Mouse (Mus musculus) retina, adult 2 months (tissue): Measurements from ENCODE around the gene Nckap5.
"Not testable (repeated sequence)": the region's sequence is repeated elsewhere in the genome, so short reads cannot be mapped to it uniquely, and the experiment has no call there.

Experiments
- DNase-seq: peaks from one replicate; pipeline ENCODE4 v3.0.0-alpha.2; 2012; ENCODE audit warnings: low read depth, low spot score

The Nckap5 gene

DNA sequence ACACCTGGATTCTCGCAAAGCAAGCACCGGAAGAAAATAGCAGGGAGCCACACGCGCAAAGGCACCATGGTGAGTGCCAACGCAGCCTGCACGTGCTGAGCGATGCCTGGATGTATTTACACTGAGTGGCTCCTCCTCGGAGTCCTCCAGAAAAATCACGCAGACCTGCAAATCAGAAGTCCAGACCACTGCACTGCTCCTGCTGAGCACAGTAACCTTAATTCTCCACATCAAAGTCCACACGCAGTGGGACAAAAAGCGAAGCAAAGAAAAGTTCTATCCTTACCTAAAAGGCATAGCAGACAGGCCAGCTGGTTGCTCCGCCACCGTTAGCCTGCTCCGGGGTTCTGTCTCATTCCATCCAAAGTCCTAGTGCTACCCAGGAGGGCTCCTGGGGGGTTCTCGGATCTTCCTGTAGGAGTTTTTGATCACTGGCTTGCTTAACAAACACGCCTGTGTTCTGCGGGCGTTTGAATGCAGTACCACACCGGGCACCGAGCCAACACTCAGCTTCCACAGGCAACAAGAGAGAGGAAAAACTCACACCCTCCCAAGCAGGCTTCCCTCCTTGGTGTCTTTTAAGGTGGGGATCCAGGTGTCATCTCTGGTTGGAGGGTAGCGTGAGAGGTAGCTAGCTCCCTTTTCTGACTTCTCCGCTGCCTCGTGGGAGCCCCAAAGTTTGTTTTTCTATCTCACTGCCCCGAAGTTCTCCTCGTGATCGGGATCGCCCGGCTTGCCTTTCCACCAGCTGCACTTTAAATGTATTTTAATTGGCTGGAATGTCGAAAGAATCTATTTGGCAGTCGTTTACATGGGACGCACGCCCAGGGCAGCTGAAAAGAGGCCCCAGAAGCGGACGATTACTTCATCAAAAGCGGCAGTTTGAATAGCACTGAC lies at the start of gene Nckap5:
Gene Nckap5 (minus strand): TSS at position 769 of the 897 bp plus-strand sequence.
- no peak for DNase-seq

DNA sequence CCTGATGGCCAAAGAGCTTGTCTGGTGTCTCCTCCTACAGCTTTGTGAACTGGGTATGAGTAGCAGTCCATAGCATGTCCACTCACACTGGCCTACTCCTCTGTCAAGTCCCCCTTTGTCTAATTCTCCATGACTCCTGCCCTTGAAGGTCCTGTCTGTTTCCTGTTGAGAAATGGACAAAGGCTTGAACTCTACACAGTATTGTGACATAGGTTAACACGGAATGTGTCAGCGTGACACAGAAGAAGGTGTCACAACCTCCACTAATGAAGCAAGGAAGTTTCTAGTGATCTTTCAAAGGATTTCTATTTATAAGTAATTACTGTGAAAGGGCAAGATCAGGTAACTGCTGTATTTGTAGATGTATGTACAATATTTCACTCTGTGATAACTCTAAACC lies 46.9 kb upstream of the Nckap5 start:
- no peak for DNase-seq

DNA sequence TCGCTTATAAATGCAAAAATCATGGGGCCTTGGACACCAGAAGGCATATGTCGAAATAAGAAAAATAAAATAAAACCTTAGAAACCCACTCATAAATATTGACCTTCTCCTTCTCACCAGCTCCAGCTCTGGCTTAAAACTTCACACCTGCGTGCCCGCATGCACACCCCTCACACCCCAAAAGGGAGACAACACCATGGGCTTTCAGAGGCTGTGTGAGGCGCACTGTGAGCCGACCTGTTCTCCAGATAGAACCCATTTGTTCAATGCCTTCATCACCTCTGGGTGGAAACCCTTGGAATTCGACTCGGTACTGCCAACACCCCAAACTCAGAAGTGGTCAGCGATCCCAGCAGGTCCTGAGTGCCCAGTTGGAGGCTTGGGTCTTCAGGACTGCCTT lies 37.8 kb upstream of the Nckap5 start:
- no peak for DNase-seq

GRCm38 (mm10) chr1:126867912-126868311 lies 37.3 kb upstream of the Nckap5 start:
- no peak for DNase-seq

- DNase-seq = no peak
Observed at GRCm38 (mm10) chr1:126865591-126866086, 35.0 kb upstream of the Nckap5 start.

- no peak for DNase-seq
Observed at GRCm38 (mm10) chr1:126861816-126862215, 31.2 kb upstream of the Nckap5 start.

DNA sequence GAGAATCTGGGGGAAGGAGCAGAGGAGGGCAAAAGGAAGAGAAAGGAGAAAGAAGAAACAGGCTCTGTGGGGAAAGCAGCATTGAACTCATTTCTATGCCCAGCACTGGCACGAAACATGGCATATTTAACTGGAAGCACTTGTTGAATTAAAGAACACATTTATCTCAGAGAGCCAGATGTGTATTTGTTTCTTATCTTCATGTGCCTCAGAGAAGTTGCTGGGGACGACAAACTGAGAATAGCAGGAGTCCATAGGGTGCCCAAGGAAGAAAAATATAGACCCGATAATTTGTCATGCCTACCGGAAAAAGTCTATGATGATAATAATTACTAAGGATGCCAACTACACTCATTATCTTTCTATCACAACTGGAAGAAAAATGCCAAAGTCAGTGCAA lies 29.9 kb upstream of the Nckap5 start:
- DNase-seq = no peak

GRCm38 (mm10) chr1:126849481-126849880 lies 18.9 kb upstream of the Nckap5 start:
- no peak for DNase-seq

DNA sequence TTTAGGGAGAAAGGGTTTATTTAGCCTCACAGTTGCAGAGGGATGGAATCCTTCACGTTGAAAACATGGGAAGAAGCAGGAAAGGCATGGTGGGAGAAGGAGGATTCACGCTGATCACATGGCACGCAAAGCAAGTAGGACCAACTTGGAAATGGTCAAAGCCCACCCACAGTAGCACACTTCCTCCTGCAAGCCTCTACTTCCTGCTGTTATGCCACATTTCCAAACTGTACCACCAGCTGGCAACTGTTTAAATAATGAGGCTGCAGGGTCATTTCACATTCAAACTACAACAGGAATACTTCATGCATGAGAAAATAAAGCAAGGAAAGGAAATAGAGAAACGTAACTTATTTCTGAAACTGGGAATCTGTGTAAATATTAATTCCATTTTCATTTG lies 15.7 kb upstream of the Nckap5 start:
- no peak for DNase-seq

- DNase-seq = no peak
Observed at GRCm38 (mm10) chr1:126832885-126833284, 2.3 kb upstream of the Nckap5 start.

GRCm38 (mm10) chr1:126829031-126829430 lies 1.6 kb downstream of the Nckap5 start:
- no peak for DNase-seq

- DNase-seq = no peak
Observed at GRCm38 (mm10) chr1:126824841-126825240, 5.8 kb downstream of the Nckap5 start.

DNA sequence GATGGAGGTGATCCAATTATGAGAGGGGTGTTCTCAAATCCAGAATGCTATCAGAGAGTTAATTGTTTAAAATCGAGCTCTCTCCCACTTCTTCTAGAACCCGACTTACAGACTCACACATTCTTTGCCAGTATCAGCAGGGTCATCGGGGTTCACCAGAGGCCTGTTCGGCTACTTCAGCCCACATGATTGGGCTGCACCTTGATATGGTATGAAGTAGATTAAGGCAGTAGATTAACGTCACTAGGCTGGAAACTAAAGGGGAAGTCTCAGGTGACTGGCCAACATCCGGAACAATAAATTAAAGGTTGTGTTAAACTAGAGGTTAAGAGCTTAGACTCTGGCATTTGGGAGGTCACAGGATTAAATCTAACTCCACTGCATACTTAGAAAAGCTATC lies 8.4 kb downstream of the Nckap5 start:
- no peak for DNase-seq

DNA sequence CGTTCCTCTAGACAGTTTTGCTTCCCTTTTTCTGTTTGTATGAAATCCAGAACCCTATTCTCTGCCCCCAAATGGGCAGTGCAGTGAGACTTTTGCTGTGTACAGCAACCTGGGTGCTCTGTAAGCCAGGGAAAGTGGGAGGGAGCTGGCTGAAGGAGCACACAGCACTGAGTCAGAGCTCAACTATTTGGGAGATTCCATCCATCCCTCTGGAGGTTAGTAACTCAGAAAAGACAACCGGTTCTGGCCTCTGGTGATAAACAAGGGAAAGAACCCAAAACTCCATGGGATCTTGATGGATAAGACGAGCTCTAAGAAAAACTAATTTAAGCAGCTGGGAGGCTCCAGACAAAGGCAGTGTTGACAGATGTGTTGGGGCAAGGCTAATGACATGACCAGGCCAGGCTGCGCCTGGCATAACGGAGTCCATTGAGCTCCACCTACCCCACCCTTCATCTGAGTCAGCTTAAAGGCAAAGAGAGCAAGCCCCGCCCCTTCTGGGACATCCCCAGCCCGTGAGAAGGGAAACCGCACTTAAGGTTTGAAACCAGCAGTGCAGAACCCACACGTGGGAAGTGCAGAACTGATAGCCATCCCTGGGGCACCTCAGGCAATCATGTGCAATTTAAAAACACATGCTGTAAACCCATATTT lies 13.1 kb downstream of the Nckap5 start:
- DNase-seq = no peak

- DNase-seq = no peak
Observed at GRCm38 (mm10) chr1:126806994-126807611, 23.5 kb downstream of the Nckap5 start.

DNA sequence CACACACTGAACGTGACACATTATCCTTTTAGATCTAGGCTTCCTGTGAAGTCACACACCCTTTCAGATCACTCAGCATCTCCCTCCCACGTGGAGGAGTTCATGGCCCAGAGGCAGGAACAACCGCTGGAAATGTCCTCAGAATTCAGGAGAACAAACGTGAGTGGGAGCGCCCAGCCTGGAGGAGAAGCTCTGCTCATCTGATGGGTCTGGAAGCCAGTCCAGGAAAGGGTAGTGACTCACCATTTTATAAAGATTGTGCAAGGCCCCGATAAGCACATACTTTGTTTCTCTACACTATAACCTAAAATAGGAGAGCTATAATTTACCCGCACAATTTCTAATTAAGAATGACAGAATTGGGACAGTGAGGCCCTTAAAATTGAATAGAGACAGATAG lies 24.1 kb downstream of the Nckap5 start:
- DNase-seq = no peak

GRCm38 (mm10) chr1:126802405-126802804 lies 28.2 kb downstream of the Nckap5 start:
- DNase-seq = no peak

DNA sequence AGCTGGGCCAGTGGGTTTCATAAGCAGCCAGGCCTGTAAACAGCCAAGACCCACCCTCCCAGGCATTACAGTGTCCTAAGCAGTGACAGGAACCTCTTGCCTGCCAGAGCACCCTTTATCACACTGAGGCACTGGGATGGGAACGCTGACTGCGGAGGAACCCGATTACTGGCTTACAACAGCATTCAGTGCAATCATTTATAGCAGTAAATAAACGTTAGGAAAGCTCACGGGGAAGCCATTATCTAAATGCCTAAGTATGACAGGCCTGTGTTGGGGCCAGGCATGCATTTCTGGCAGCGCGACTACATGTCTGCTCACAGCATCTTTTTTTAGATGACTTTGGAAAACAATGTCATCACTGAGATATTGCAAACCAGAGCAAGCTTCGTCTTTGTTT lies 28.9 kb downstream of the Nckap5 start:
- DNase-seq = no peak

- no peak for DNase-seq
Observed at GRCm38 (mm10) chr1:126799379-126799798, 31.2 kb downstream of the Nckap5 start.

GRCm38 (mm10) chr1:126780354-126780941 lies 50.2 kb downstream of the Nckap5 start:
- not testable (repeated sequence) for DNase-seq

DNA sequence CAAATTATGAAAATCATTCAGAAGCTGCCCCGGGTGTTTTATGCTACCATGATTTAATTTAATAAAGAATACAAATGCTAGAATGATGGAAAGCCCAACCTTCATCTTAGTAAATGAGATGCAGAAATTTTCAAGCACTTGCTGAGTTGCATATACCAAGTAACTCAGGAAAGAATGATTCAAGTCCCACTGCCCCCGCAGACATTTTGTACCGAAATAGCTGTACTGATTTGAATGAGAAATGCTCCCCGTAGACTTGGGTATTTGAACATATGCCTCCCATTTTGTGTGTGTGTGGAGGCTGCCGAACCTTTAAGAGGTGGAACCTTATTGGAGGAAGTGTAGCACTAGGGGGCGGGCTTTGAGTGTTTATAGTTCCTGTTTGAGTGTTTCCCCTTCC lies 56.7 kb downstream of the Nckap5 start:
- not testable (repeated sequence) for DNase-seq

DNA sequence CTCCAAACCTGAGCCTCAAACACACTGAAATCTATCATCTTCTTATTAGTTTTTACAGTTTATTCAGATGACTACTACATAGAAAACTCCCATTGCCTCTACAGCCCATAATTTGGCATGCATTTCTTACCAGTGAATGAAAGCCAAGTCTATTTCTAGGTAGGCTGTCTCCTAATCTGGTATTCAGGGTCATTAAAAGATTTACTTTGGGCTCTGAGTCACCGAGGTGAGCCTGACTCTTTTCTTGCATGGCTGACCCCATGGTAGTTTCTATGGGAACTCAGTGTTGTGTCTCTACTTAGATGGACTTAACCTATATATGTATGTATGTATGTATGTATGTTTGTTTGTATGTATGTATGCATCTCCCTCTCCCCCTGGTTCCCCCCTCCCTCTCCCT lies 63.6 kb downstream of the Nckap5 start:
- no peak for DNase-seq
